Mouse (Mus musculus) layer of hippocampus, postnatal 36 days (tissue): ENCODE results near the gene Syce2. TPM values are rescaled to one million over a fixed set of nuclear protein-coding genes. Genes with fewer than 3 reads are reported as not detected.
A peak's percentile ranks its signal among the peaks of the same experiment; 100 is the strongest.

Experiments used
- DNase-seq, 2 experiments: peaks; one replicate each; pipeline ENCODE4 v3.0.0; 2022
- microRNA-seq, 2 experiments: library from miRNA; unstranded; fragments of <30 nt; microRNA quantifications; one replicate each; pipeline ENCODE4 v1.2.0; 2021
- total RNA-seq, 2 experiments: library from RNA; stranded (reverse); gene quantifications; 2 replicates each; pipeline ENCODE4 v1.2.3; 2021

Gene Syce2
- total RNA-seq, 2 experiments from 2014 or later = 16.1 to 19.7 TPM

- DNase-seq = peak in 1 of 2 experiments; percentile 57
These were observed 56.8 kb downstream of the Syce2 start for GRCm38 (mm10) chr8:84928456-84929306.

DNA sequence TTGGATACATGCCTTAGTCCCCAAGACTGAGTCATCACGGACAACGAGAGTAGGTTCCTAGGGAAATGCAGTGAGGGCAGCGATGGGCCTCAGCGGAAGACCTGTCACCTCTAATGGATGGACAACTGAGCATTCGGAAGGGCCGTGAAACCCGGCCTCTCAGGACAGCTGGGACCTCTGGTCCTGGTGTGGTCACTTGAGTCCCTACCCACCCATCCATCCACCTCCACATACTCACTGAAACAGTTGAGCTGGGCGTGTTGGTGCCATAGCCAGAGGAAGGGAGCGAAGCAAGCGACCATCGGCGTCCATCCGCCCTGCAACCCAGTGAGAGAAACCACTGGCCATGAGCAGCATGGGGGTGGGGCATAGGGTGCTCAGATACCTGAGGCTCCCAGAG lies 58.7 kb downstream of the Syce2 start:
- DNase-seq = no peak

DNA sequence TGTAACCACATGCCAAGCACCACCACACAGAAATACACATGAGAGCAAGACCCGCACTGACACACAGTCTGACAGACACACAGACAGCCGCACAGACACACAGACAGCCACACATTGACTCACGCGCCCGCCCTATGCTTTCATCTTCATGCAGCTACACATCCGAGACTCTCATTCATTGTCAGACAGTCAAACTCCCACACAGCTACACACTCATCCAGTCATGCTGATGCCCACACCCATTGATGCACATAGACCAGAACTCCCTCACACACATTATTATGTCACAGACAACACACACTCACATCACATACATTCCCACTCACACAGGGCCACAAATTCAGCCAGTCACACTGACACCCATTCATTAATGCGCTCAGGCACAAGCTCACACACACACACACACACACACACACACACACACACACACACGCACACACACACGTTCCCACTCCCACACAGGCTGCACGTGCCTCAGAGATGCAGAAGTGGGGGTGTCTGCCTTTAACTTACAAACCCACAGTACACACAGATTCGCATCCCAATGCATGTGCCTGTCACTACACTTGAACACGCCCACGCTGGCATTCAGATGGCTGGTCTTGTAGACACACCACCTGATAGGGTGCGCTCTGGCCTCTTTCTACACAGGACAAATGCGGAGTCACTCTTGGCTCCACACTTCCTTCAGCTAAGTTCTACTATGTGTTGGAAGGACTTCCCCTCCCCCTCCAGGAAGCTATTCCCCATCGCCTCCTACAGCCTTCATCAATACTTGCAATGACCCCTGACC lies 62.1 kb downstream of the Syce2 start:
- no peak for DNase-seq

DNA sequence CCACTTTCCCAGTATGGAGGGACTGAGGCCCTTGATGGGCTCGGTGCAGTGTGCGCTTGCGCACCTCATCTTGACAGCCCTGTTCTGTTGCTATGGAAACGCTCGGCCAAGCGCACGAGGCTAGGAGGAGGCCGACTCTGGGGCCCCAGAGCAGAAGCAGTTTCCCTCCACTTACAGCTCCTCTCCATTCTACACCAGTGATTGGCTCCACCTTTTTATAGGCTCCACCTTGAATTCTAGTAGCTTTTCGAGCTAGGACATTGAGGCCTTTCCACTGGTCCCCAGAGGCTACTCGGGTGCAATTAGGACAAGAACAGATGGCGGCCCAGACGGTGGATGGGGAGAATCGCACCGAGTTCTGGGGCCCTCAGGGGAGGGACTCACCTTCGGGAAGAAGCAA lies 62.9 kb downstream of the Syce2 start:
- no peak for DNase-seq

- no peak for DNase-seq
These were observed 63.6 kb downstream of the Syce2 start for GRCm38 (mm10) chr8:84935489-84935888.

DNA sequence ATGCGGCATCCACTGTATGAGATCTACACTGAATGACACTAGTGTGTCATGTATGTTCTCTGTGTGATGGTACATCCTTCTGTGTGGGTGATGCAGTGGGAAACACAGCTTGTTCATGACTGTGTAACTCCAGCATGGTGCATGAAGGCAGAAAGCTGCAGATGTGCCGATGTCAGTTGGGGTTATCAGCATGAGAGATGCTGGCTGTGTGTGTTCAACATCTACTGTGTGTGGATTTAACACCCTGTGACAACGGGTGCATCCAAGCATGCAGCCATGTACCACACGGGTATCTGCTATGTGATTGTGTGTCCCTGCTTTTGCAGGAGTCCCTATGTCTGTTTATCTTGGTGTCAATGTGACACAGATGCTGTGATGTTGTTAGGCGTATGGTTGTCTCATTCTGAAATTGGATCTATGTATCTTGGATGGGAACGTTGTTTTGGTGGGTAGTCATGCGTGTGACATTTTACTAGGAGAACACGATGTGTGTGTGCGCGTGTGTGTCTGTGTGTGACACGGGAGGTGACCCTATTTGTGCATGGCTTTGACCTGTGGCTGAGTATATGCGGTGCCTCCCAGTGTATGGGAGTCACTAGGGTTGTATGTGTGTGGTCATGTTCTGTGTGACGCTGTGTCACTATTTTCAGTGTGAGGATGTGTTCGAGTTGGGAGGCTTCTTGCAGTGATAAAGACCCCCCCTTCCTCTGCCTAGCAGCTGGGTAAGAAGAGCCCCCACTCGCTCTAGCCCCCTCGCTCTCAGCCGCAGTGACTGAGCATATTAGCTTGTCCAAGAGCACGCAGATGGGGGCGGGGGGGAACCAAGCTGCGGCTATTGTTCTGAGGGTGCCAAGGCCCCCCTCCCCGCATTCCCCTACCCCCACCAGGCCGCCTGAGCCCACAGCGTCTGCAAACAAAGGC lies 64.4 kb downstream of the Syce2 start:
- no peak for DNase-seq

- DNase-seq = peak; percentile 68 to 72
These were observed 65.1 kb downstream of the Syce2 start, which contains the start of gene Mast1 for GRCm38 (mm10) chr8:84936962-84937546. Gene Mast1, minus strand, starts transcription at chr8:84937359.

Small RNA genes lying within 50 kb of the gene (microRNA-seq; reads per million reads assigned to microRNA genes)
- gene Gm24197 (0.90 to 2.5 reads per million in 2 experiments), gene Mir7069 (11.0 to 11.6 reads per million in 2 experiments)

Other genes with a start within 250 kb of the Syce2 start
- 1 to 10 TPM; 7.2 to 7.6 TPM for gene Ier2, start 209.3 kb upstream of the Syce2 start, total RNA-seq
- 100 to 1,000 TPM in 1 of 2 experiments, 10 to 100 TPM in 1; 95.2 to 115 TPM for gene Trmt1, start 185.8 kb upstream of the Syce2 start, total RNA-seq
- gene Nacc1, start 184.2 kb upstream of the Syce2 start, total RNA-seq = 10 to 100 TPM; 85.9 to 92.2 TPM
- gene Lyl1, start 170.7 kb upstream of the Syce2 start, total RNA-seq = 1 to 10 TPM; 1.2 to 2.0 TPM
- not detected for gene G430095P16Rik, start 149.1 kb upstream of the Syce2 start, total RNA-seq
- gene Nfix, start 71.8 kb upstream of the Syce2 start, total RNA-seq = 100 to 1,000 TPM; 387 to 434 TPM
- gene Dand5, start 49.3 kb upstream of the Syce2 start, total RNA-seq = 10 to 100 TPM in 1 of 2 experiments, 1 to 10 TPM in 1; 9.4 to 10.5 TPM
- 10 to 100 TPM; 23.2 to 25.7 TPM for gene Gadd45gip1, start 40.6 kb upstream of the Syce2 start, total RNA-seq
- 10 to 100 TPM; 67.9 to 68.5 TPM for gene Rad23a, start 31.4 kb upstream of the Syce2 start, total RNA-seq
- 100 to 1,000 TPM; 557 to 631 TPM for gene Calr, start 25.2 kb upstream of the Syce2 start, total RNA-seq
- 10 to 100 TPM; 51.2 to 52.7 TPM for gene Farsa, start 15.1 kb upstream of the Syce2 start, total RNA-seq
- gene Gcdh, start 21.8 kb downstream of the Syce2 start, total RNA-seq = 10 to 100 TPM; 39.5 to 46.3 TPM
- under 1 TPM in 1 of 2 experiments, not detected in 1; 0.40 TPM for gene Klf1, start 29.8 kb downstream of the Syce2 start, total RNA-seq
- gene Dnase2a, start 36.4 kb downstream of the Syce2 start, total RNA-seq = 1 to 10 TPM; 3.2 to 3.9 TPM
- 10 to 100 TPM; 79.5 TPM for gene Mast1, start 65.2 kb downstream of the Syce2 start, total RNA-seq
- gene Rtbdn, start 74.9 kb downstream of the Syce2 start, total RNA-seq = 1 to 10 TPM in 1 of 2 experiments, under 1 TPM in 1; 0.77 to 1.0 TPM
- not detected for gene Gm49661, start 97.3 kb downstream of the Syce2 start, total RNA-seq
- 100 to 1,000 TPM; 338 to 356 TPM for gene Prdx2, start 97.5 kb downstream of the Syce2 start, total RNA-seq
- 10 to 100 TPM; 35.3 to 36.8 TPM for gene Rnaseh2a, start 97.7 kb downstream of the Syce2 start, total RNA-seq
- 10 to 100 TPM; 59.9 to 73.6 TPM for gene Junb, start 106.6 kb downstream of the Syce2 start, total RNA-seq
- 1 to 10 TPM; 7.8 to 9.7 TPM for gene Hook2, start 118.5 kb downstream of the Syce2 start, total RNA-seq
- gene Best2, start 142.4 kb downstream of the Syce2 start, total RNA-seq = not detected
- gene Asna1, start 153.2 kb downstream of the Syce2 start, total RNA-seq = 100 to 1,000 TPM; 120 to 121 TPM
- gene Trir, start 154.7 kb downstream of the Syce2 start, total RNA-seq = 100 to 1,000 TPM; 133 to 136 TPM
- 100 to 1,000 TPM; 147 to 149 TPM for gene Tnpo2, start 164.8 kb downstream of the Syce2 start, total RNA-seq
- gene Fbxw9, start 187.9 kb downstream of the Syce2 start, total RNA-seq = 10 to 100 TPM; 22.8 to 24.1 TPM
- not detected for gene Gm5741, start 195.9 kb downstream of the Syce2 start, total RNA-seq
- 10 to 100 TPM; 52.1 to 60.6 TPM for gene Dhps, start 199.6 kb downstream of the Syce2 start, total RNA-seq
- 10 to 100 TPM; 55.0 to 65.7 TPM for gene Wdr83os, start 208.6 kb downstream of the Syce2 start, total RNA-seq
- gene Wdr83, start 209.2 kb downstream of the Syce2 start, total RNA-seq = 10 to 100 TPM; 26.1 to 28.4 TPM
- gene Man2b1, start 211.2 kb downstream of the Syce2 start, total RNA-seq = 10 to 100 TPM; 30.5 to 36.8 TPM